28 mouse cellular contexts compared by ENCODE assay signal in the genomic region with DNA sequence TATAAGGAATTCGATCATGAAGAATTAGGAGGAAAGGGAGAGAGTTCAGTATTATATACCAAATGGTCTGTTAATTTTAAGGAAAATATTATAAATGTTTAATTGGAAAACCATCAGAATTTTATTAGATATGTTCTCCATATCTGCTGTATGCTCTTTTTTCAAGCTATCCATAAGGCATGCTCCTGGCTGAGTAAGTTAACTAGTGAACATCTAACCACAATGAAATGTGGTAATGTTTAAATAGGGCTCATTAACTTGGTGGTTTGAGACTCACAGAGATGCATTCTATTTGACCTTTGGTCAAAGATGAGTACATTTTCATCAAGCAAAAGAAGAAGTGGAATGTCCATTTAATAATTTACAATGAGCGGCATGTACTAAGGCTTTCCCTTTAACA.
"Had no signal": no experiment of that assay in that cellular context is flagged by ENCODE, and none has a peak within 500 bp of the region (broad histone marks: within the 10 kb centered on the region; RNA-seq: fewer than 3 reads in every experiment).

No protein-coding gene starts in this region.

- H3K9me3 ChIP-seq: embryonic facial prominence, embryonic 10.5 days; embryonic facial prominence, embryonic 12.5 days; embryonic facial prominence, embryonic 13.5 days; embryonic facial prominence, embryonic 15.5 days; forebrain, embryonic 10.5 days; forebrain, embryonic 12.5 days; forebrain, embryonic 13.5 days; forebrain, embryonic 15.5 days had no signal

- H3K4me1 ChIP-seq: embryonic facial prominence, embryonic 10.5 days; embryonic facial prominence, embryonic 12.5 days; embryonic facial prominence, embryonic 13.5 days; embryonic facial prominence, embryonic 15.5 days; forebrain, embryonic 10.5 days; forebrain, embryonic 12.5 days; forebrain, embryonic 13.5 days; forebrain, embryonic 15.5 days had no signal

- H3K36me3 ChIP-seq: embryonic facial prominence, embryonic 10.5 days; embryonic facial prominence, embryonic 12.5 days; embryonic facial prominence, embryonic 13.5 days; embryonic facial prominence, embryonic 15.5 days; forebrain, embryonic 10.5 days; forebrain, embryonic 12.5 days; forebrain, embryonic 15.5 days had no signal

- H3K27me3 ChIP-seq: embryonic facial prominence, embryonic 12.5 days; embryonic facial prominence, embryonic 13.5 days; embryonic facial prominence, embryonic 15.5 days; forebrain, embryonic 12.5 days; forebrain, embryonic 13.5 days; forebrain, embryonic 15.5 days had no signal

- ATAC-seq: forebrain, embryonic 13.5 days; forebrain, embryonic 14.5 days; forebrain, embryonic 15.5 days; forebrain, embryonic 16.5 days; forebrain, postnatal 0 days had no signal

- H3K4me3 ChIP-seq: embryonic facial prominence, embryonic 10.5 days; embryonic facial prominence, embryonic 12.5 days; embryonic facial prominence, embryonic 13.5 days; embryonic facial prominence, embryonic 15.5 days; erythroblast, embryonic 14.5 days; forebrain, embryonic 10.5 days; forebrain, embryonic 12.5 days; forebrain, embryonic 13.5 days; forebrain, embryonic 15.5 days; gastrocnemius, adult 2 months; heart, adult 2 months had no signal

- DNase-seq: cerebellum, adult 8-10 months; cerebellum, adult 9-10 months; cerebellum, adult 9-11 months; cerebellum, postnatal 10 days; cerebellum, postnatal 14 days; cerebellum, postnatal 25 days; cerebellum, postnatal 36 days; embryo, embryonic 11 days; forebrain, postnatal 0 days; gastrocnemius, adult 2 months; gastrocnemius, postnatal 10 days; gastrocnemius, postnatal 14 days; gastrocnemius, postnatal 25 days; gastrocnemius, postnatal 36 days; heart, adult 11 months; heart, adult 18-20 months; heart, adult 2 months had no signal

- H3K9ac ChIP-seq: embryonic facial prominence, embryonic 12.5 days; embryonic facial prominence, embryonic 13.5 days; embryonic facial prominence, embryonic 15.5 days; forebrain, embryonic 12.5 days; forebrain, embryonic 13.5 days; forebrain, embryonic 15.5 days; forebrain, postnatal 0 days had no signal

- H3K27ac ChIP-seq: embryonic facial prominence, embryonic 10.5 days; embryonic facial prominence, embryonic 12.5 days; embryonic facial prominence, embryonic 13.5 days; embryonic facial prominence, embryonic 15.5 days; forebrain, embryonic 10.5 days; forebrain, embryonic 12.5 days; forebrain, embryonic 13.5 days; forebrain, embryonic 15.5 days; gastrocnemius, adult 2 months; heart, adult 2 months had no signal

- H3K4me2 ChIP-seq: embryonic facial prominence, embryonic 12.5 days; embryonic facial prominence, embryonic 13.5 days; embryonic facial prominence, embryonic 15.5 days; forebrain, embryonic 12.5 days; forebrain, embryonic 13.5 days; forebrain, embryonic 15.5 days had no signal
